Mouse (Mus musculus) limb, embryonic 15.5 days (tissue): Measurements from ENCODE around the gene Hist1h2ao. TPM values are rescaled to one million over a fixed set of nuclear protein-coding genes. Genes with fewer than 3 reads are reported as not detected.
A peak's percentile ranks its signal among the peaks of the same experiment; 100 is the strongest.
"Not testable (repeated sequence)": the region's sequence is repeated elsewhere in the genome, so short reads cannot be mapped to it uniquely, and the experiment has no call there.

Experiments
- ATAC-seq: fragments of 200-750 bp; cut with Nextera tagmentation; 2 replicates; pipeline ENCODE4 v1.8.0; 2017; ENCODE audit warnings: low read depth, moderate TSS enrichment; ENCODE audit not compliant: insufficient number of reproducible peaks, low FRiP score, low TSS enrichment
- H3K27ac ChIP-seq: fragments of 300-500 bp; sonication (generic); 2 replicates; pipeline ENCODE4 v1.5.1; 2015; ENCODE audit warnings: moderate library complexity, mild to moderate bottlenecking, inconsistent platforms
- H3K27me3 ChIP-seq: fragments of 300-500 bp; sonication (generic); 2 replicates; pipeline ENCODE4 v1.6.1; 2015; ENCODE audit warnings: inconsistent platforms
- H3K36me3 ChIP-seq: fragments of 300-500 bp; sonication (generic); 2 replicates; pipeline ENCODE4 v1.6.1; 2015; ENCODE audit warnings: inconsistent platforms
- H3K4me1 ChIP-seq: fragments of 300-500 bp; sonication (generic); 2 replicates; pipeline ENCODE4 v1.6.1; 2015; ENCODE audit warnings: inconsistent platforms
- H3K4me2 ChIP-seq: fragments of 300-500 bp; sonication (generic); 2 replicates; pipeline ENCODE4 v1.6.1; 2015; ENCODE audit warnings: mild to moderate bottlenecking, inconsistent platforms
- H3K4me3 ChIP-seq: fragments of 300-500 bp; sonication (generic); 2 replicates; pipeline ENCODE4 v1.5.1; 2015; ENCODE audit warnings: mild to moderate bottlenecking, inconsistent platforms
- H3K9ac ChIP-seq: fragments of 300-500 bp; sonication (generic); 2 replicates; pipeline ENCODE4 v1.6.1; 2015; ENCODE audit warnings: inconsistent platforms
- H3K9me3 ChIP-seq: fragments of 300-500 bp; sonication (generic); 2 replicates; pipeline ENCODE4 v1.6.1; 2016; ENCODE audit warnings: inconsistent platforms
- WGBS: fragments of 180-500 bp; shearing (Covaris S2); methylation state at CpG from one replicate; pipeline ENCODE4 v1.1.7; 2015; 5-methylcytosine and 5-hydroxymethylcytosine counted together
- polyA plus RNA-seq: library from polyadenylated mRNA; unstranded; fragments of >200 nt; fragmentation: Nextera tagmentation; extraction: Ambion mirVana; gene quantifications from 2 replicates; pipeline ENCODE4 v1.2.1, GENCODE M21; 2015

Gene Hist1h2ao
- polyA plus RNA-seq = 1.9 TPM in 1 of 2 replicates, not detected in the other

GRCm38 (mm10) chr13:21810073-21810472, at the start of gene Hist1h2ao, which contains the start of gene Hist1h2bq:
Gene Hist1h2ao (plus strand): TSS chr13:21810465.
Gene Hist1h2bq (minus strand): TSS chr13:21810197.
- WGBS = no CpG with 5 or more reads among the region's 23 CpGs
- H3K9me3 ChIP-seq, H3K4me1 ChIP-seq, H3K9ac ChIP-seq, H3K4me3 ChIP-seq, H3K27me3 ChIP-seq, H3K27ac ChIP-seq, H3K4me2 ChIP-seq, H3K36me3 ChIP-seq: not testable (repeated sequence)
- peak; percentile 96 for ATAC-seq

GRCm38 (mm10) chr13:21778814-21779766, 31.2 kb upstream of the Hist1h2ao start:
- 4% methylated on average over 33 of the region's 33 CpGs for WGBS
- Histone ChIP-seq H3K4me3 (peak overlapping the region; percentile 51), H3K9ac (peak overlapping the region; percentile 76), H3K27me3 (no peaks in the 10 kb centered on the region), H3K4me1 (peaks cover 28% of the 10 kb centered on the region), H3K36me3 (no peaks in the 10 kb centered on the region), H3K4me2 (peak overlapping the region; percentile 90), H3K27ac (peak overlapping the region; percentile 95), H3K9me3 (no peaks in the 10 kb centered on the region)
- peak; percentile 88 for ATAC-seq

GRCm38 (mm10) chr13:21779767-21780731, 30.2 kb upstream of the Hist1h2ao start, which contains the start of gene Hist1h1b:
Gene Hist1h1b (minus strand): TSS chr13:21780625.
- Histone ChIP-seq H3K27ac (peak within 1 kb of the TSS; percentile 95), H3K4me2 (peak within 1 kb of the TSS; percentile 90), H3K27me3 (no peaks in the 10 kb centered on the region), H3K9ac (peak within 1 kb of the TSS; percentile 76), H3K4me3 (peak within 1 kb of the TSS; percentile 51), H3K9me3 (no peaks in the 10 kb centered on the region), H3K4me1 (peaks cover 33% of the 10 kb centered on the region), H3K36me3 (no peaks in the 10 kb centered on the region)
- peak; percentile 53 for ATAC-seq
- under 1% methylated on average over 44 of the region's 44 CpGs for WGBS

GRCm38 (mm10) chr13:21781021-21781555, 29.2 kb upstream of the Hist1h2ao start:
- H3K27ac ChIP-seq = peak overlapping the region; percentile 95
- H3K4me3 ChIP-seq = peak overlapping the region; percentile 51
- H3K9ac ChIP-seq = no peak overlapping the region
- peak overlapping the region; percentile 90; the same call in 1 of the 2 replicates for H3K4me2 ChIP-seq
- H3K9me3 ChIP-seq = no peaks in the 10 kb centered on the region
- H3K4me1 ChIP-seq = peaks cover 36% of the 10 kb centered on the region
- ATAC-seq = no peak
- WGBS = 44% methylated on average over 6 of the region's 6 CpGs
- no peaks in the 10 kb centered on the region for H3K36me3 ChIP-seq
- H3K27me3 ChIP-seq = no peaks in the 10 kb centered on the region

- Histone ChIP-seq H3K27ac (no peak overlapping the region), H3K9me3 (no peaks in the 10 kb centered on the region), H3K4me2 (no peak overlapping the region), H3K4me3 (no peak overlapping the region), H3K4me1 (peaks cover 37% of the 10 kb centered on the region), H3K9ac (no peak overlapping the region), H3K36me3 (no peaks in the 10 kb centered on the region), H3K27me3 (no peaks in the 10 kb centered on the region)
- no peak for ATAC-seq
- WGBS = 89% methylated on average over 1 of the region's 1 CpGs
Measured at GRCm38 (mm10) chr13:21781639-21782038, 28.6 kb upstream of the Hist1h2ao start.

- H3K4me2 ChIP-seq = peak overlapping the region; percentile 56
- WGBS = under 1% methylated on average over 17 of the region's 35 CpGs
- peak overlapping the region; percentile 28; the same call in 1 of the 2 replicates for H3K9ac ChIP-seq
- H3K27me3 ChIP-seq, H3K36me3 ChIP-seq, ATAC-seq, H3K9me3 ChIP-seq: not testable (repeated sequence)
- peaks cover 37% of the 10 kb centered on the region for H3K4me1 ChIP-seq
- H3K4me3 ChIP-seq = peak overlapping the region; percentile 41
- H3K27ac ChIP-seq = peak overlapping the region; percentile 88
Measured at GRCm38 (mm10) chr13:21782361-21783254, 27.7 kb upstream of the Hist1h2ao start.

- Histone ChIP-seq H3K36me3 (no peaks in the 10 kb centered on the region), H3K27ac (peak within 1 kb of the TSS; percentile 88), H3K27me3 (no peaks in the 10 kb centered on the region), H3K4me2 (peak within 1 kb of the TSS; percentile 56), H3K4me3 (peak within 1 kb of the TSS; percentile 41), H3K4me1 (peaks cover 37% of the 10 kb centered on the region), H3K9me3 (no peaks in the 10 kb centered on the region), H3K9ac (peak within 1 kb of the TSS; percentile 33; the same call in 1 of the 2 replicates)
- 0% methylated on average over 19 of the region's 20 CpGs for WGBS
- peak; percentile 69 for ATAC-seq
Measured at GRCm38 (mm10) chr13:21783255-21783617, 27.0 kb upstream of the Hist1h2ao start, which contains the start of gene Hist1h3i. Gene Hist1h3i (minus strand): TSS chr13:21783370.

GRCm38 (mm10) chr13:21783734-21784161, 26.5 kb upstream of the Hist1h2ao start:
- no peak for ATAC-seq
- Histone ChIP-seq H3K9me3 (no peaks in the 10 kb centered on the region), H3K27ac (peak overlapping the region; percentile 88), H3K27me3 (no peaks in the 10 kb centered on the region), H3K4me1 (peaks cover 37% of the 10 kb centered on the region), H3K36me3 (no peaks in the 10 kb centered on the region), H3K4me3 (peak overlapping the region; percentile 41), H3K4me2 (peak overlapping the region; percentile 56), H3K9ac (peak overlapping the region; percentile 33; the same call in 1 of the 2 replicates)
- WGBS = 3% methylated on average over 9 of the region's 9 CpGs

- Histone ChIP-seq H3K27ac (peak overlapping the region; percentile 88), H3K36me3 (no peaks in the 10 kb centered on the region), H3K27me3 (no peaks in the 10 kb centered on the region), H3K4me3 (0 out of 2 replicates have a peak overlapping the region, but pooled peaks have one; percentile 41), H3K4me1 (peaks cover 37% of the 10 kb centered on the region), H3K4me2 (peak overlapping the region; percentile 56), H3K9me3 (no peaks in the 10 kb centered on the region), H3K9ac (0 out of 2 replicates have a peak overlapping the region, but pooled peaks have one; percentile 33)
- ATAC-seq = no peak
- 25% methylated on average over 6 of the region's 6 CpGs for WGBS
Measured at GRCm38 (mm10) chr13:21784311-21784710, 26.0 kb upstream of the Hist1h2ao start.

- Histone ChIP-seq H3K27me3 (no peaks in the 10 kb centered on the region), H3K27ac (peak overlapping the region; percentile 80), H3K4me1 (peaks cover 27% of the 10 kb centered on the region), H3K9ac (no peak overlapping the region), H3K4me2 (peak overlapping the region; percentile 53), H3K4me3 (peak overlapping the region; percentile 38), H3K9me3 (no peaks in the 10 kb centered on the region), H3K36me3 (no peaks in the 10 kb centered on the region)
- 5% methylated on average over 8 of the region's 8 CpGs for WGBS
- no peak for ATAC-seq
Measured at GRCm38 (mm10) chr13:21786189-21786898, 23.9 kb upstream of the Hist1h2ao start.
